Mouse (Mus musculus) cerebellum, adult 11-12 months (tissue): ENCODE measurements around the gene Ssh1.

Experiments
- DNase-seq: peaks from one replicate; pipeline ENCODE4 v3.0.0; 2022

Ssh1 gene

GRCm38 (mm10) chr5:113993487-113994465, at the start of gene Ssh1:
TSS of gene Ssh1 (minus strand) at chr5:113993894.
- peak; percentile 88 for DNase-seq

DNA sequence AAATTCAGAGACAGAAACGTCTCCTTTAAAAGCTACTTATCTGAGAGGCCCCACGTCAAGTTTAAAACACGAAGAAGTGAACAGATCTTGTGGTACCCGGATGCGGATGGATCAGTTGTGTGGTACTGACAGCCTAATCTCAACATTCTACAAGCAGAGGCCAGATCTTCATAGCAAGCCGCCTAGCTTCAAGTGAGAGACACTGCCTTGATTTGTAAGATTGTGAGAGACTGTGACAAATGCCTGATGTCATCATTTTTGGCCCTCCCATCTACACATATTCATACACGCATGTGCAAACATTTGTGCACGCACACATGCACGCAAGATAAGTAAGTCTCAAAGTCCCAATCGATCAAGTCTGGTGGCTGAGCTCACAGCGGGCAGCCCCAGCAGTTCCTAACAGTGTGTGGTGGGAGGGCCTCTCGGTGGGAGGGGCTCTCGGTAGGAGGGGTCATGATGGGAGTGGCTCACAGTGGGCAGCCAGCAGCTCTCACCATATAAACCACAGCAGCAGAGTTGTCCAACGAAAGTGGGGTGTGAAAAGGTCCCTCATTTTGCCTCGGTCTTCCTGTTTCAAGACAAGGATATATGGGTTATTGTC, 47.7 kb upstream of the Ssh1 start:
- DNase-seq: no peak

DNA sequence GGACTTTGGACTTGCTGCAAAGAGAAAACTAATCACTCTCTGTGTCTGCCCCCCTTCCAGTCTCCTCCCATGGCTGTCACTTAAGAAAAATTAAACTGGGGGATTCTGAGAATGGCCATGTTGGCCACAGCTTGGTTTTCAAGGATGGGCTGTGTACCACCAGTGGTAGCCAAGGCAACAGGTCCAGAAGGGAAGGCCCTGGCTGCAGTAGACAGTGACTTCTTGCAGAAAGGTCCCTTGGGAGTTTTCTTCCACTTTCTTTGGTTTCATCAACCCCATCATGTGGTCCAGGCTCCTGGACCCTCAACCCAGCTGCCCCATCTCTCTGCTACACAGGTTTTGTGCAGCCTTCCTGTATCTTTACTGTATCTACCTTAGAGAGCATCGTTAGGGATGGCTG, 47.2 kb upstream of the Ssh1 start:
- DNase-seq: no peak

DNA sequence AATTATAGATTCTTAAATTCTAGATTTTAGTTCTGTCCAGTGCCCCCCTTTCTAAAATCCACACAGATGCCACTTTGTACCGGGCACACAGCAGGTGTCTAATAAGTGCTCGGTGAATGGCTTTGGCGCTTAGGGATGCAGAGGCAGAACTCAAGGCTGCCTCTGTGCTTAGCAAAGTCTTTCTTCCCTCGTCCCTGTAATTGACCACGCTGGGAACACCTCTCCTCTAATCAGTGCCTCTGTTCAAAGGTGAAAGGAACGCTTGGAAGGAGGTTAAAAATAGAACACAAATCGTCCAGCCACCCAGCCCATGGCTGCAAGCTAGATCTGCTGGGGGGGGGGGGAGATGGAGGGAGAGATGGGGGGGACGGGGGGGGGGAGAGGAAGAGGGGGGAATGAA, 46.8 kb upstream of the Ssh1 start:
- DNase-seq: no peak

DNA sequence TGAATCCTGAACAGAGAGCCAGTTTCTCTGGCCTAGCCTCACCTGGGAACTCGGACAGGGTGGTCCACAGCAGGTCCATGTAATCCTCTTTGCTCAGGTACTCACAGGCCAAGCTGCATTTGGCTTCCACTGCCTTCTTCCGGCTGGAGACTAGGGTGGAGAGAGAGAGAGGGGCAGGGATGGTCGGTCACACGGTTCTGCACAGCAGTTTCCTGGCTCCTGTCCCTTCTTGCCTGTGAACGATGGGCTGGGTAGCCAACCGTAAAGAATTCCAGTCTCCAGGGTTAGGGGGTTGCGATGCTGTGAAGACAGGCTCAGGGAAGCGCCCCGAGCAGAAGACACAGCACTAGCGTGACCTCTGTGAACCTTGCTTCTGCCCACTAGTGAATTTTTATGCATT, 41.4 kb upstream of the Ssh1 start:
- peak; percentile 50 for DNase-seq

GRCm38 (mm10) chr5:114034393-114034792, 40.7 kb upstream of the Ssh1 start:
- no peak for DNase-seq

DNA sequence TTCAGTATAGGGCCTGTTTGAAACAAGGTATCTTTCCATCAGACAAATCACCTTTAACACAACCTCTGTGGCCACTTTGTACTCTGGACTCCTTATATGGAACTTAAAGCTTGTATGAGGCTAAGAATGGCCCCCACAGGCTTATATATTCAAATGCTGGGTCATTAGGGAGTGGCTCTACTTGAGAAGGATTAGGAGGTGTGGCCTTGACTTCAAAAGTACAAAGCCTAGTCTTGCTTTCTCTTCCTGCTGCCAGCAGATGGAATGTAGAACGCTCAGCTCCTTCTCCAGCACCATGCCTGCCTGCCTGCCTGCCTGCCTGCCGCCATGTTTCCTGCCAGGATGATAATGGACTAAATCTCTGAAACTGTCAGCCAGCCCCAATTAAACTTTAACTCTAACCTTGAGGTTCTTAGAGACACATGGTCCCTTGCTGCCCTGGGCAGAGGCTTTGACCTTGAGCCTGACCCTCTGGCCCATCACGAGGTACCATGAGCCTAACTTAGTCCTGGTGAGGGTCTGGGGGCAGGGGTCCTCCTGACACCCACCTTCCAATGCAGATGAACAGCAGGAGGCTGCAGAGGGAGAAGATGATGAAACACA, 38.6 kb upstream of the Ssh1 start:
- DNase-seq: no peak

DNA sequence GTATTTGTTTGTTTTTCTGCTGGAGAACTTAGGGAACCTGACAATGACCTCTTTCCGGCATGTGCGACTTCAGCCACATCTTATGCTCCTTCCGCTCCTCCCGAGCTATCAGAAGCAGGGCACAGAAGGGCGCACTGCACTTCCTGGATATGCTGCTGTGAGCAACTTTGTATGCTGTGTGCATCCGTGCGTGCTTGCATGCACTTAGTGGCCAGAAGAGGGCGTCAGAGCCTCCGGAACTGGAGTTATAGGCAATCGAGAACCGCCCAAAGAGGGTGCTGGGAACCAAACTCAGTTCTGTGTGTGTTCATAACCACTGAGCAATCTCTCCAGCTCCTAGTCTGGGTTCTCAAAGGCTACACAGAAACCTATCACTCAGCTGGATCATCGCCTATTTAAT, 37.0 kb upstream of the Ssh1 start:
- no peak for DNase-seq

GRCm38 (mm10) chr5:114028111-114028510, 34.4 kb upstream of the Ssh1 start:
- DNase-seq: peak; percentile 79

- DNase-seq: no peak
Observed at GRCm38 (mm10) chr5:114027217-114027944, 33.7 kb upstream of the Ssh1 start.

- DNase-seq: no peak
Observed at GRCm38 (mm10) chr5:114024885-114025284, 31.2 kb upstream of the Ssh1 start.

DNA sequence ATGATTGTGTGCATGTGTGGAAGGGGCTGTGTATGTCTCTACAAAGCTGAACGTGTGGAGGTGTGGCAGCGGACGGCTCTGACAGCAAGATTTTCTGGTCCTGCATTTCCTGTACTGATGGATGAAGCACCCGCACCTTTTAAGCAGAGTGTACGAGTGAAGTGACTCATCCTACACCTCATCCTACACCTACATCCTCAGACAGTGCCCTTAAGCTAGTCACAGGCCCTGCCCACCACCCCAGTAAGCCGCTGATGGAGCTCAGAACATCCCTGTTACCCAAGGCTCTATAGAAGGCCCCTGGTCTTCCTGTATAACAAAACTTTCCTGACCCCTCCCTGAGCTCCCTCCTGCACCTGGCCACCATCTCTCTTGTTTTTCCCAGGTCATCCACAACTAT, 30.7 kb upstream of the Ssh1 start:
- DNase-seq: no peak

- DNase-seq: no peak
Observed at GRCm38 (mm10) chr5:114015121-114015520, 21.4 kb upstream of the Ssh1 start.

- DNase-seq: no peak
Observed at GRCm38 (mm10) chr5:114009049-114009448, 15.4 kb upstream of the Ssh1 start.

DNA sequence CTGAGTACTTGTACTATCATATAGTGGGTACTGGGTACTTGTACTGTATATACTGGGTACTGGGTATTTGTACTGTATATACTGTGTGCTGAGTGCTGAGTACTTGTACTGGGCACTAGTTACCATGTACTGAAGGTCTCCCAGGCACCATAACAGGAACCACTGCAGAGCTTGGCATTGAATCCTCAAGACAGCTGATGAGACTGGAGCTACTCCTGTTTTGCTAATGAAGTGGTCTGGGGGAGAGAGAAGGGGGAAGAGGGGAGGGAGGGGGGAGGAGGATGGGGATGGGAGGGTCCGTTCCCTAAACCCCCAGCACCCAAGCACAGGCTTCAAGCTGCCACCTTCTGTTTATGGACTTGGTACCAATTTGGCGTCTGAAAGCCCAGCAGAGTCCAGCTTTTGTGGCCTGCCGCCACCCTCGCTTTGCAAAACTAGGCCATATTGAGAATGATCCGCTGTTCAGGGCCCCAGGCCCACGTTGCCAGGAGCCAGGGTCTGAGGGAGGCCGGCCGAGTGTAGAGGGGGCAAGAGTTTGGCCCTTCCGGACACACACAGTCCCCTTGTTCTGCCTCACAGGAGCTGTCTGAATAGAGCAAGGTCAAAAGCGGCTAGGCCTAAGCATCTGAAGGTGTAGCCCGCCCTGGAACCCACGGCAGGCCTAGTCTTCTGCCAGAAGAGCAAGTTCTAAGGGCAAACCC, 14.2 kb upstream of the Ssh1 start:
- peak; percentile 48 for DNase-seq

DNA sequence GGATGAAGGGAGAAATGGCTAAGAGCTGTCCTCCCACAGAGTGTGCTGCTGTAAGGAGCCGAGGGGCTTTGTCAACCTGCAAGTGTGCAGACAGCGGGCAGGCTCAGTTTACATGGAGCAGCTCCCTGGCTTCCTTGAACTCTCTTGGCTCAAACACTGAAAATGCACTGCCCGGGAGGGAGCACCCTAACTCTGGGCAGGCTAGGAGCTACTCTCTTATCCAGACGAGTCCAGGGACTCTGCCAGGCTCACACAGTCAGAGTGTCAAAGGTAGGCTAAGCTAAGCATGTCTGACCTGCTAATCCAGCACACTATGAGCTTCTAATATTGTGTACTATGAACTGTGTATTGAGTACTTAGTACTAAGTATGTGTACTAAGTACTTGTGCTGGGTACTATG, 13.3 kb upstream of the Ssh1 start:
- DNase-seq: no peak

DNA sequence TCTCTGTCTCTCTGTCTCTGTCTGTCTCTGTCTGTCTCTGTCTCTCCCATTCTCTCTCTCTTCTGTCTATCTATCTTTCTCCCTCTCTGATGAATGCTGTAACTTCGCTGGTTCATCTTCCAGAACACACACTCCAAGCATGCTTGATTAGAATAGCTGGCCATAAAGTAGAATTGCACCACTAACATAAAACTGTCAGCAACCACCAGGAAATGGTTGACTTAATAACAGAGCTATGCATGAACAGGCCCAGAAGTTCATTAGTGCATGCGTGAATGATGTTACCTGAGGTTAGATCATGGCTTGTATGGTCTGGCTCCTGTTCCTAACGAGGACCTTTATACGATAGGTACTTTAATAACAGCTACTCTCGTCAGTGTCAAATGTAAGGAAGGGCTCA, 11.4 kb upstream of the Ssh1 start:
- DNase-seq: no peak

DNA sequence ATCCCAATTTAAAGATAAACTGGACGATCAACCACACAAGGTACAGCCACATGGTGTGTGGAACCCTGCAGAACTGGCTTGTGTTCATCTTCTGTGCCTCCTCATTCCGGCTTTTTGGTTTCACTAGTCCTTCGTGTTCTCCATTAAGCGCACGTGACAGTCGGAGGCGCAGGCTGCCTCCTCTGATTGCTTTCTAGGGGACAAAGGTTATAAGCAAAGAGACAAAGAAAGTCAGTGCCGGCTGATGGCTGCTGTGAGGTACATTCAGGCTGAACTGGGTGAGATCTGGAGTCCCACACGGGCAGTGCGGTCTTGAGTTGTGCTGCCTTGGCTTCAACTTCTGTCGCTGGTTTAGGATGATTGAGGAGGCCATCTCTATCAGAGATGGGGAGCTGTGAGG, 10.9 kb upstream of the Ssh1 start:
- DNase-seq: no peak

DNA sequence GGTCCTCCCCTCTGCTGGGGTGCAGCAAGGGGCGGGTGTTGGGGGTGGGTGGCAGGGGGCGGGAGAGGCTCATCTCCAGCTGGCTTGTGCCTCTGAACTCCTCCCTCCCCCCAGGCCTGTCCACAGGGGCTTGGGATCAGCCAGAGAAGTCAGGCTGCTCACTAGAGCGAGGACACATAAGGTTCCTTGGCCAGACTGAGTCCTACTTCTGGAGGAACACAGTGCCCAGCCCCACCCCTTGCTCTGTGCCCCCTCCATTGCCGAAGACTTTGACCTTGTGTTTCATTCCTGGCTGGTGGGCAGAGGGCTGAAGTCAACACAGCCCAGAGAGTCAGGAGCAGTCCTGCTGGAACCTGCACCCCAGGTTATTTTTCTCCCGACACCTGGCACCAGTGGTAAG, 9.8 kb upstream of the Ssh1 start, which contains the start of gene Dao:
TSS of gene Dao (plus strand) at position 162 of the 400 bp plus-strand sequence.
- DNase-seq: no peak

DNA sequence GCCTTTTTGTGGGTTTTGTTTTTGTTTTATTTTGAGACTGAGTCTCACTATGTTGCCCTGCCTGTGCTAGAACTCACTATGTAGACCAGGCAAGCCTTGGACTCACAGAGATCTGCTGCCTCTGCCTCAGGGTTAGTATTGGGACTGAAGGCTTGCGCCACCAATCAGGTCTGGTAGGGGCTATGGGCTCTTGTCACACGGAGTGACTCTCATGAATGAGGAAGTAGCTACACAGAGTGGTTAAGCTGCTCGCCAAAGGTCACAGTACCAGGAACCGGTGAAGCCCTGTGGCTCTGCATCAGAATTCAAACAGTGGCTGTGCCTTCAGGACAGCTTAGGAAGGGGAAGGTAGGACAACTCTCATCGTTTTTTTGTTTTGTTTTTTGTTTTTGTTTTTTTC, 5.7 kb upstream of the Ssh1 start:
- no peak for DNase-seq

- no peak for DNase-seq
Observed at GRCm38 (mm10) chr5:113996458-113996857, 2.8 kb upstream of the Ssh1 start.

- DNase-seq: peak; percentile 71
Observed at GRCm38 (mm10) chr5:113993031-113993486, 635 bp downstream of the Ssh1 start.
